Mouse (Mus musculus) ovary, postnatal 36 days (tissue): Measurements from ENCODE around the gene Gm21858.
"Not testable (repeated sequence)": the region's sequence is repeated elsewhere in the genome, so short reads cannot be mapped to it uniquely, and the experiment has no call there.

Experiments used
- DNase-seq: peaks from one replicate; pipeline ENCODE4 v3.0.0; 2022; ENCODE audit warnings: low spot score, mixed read lengths

Gene Gm21858

GRCm38 (mm10) chrY:55731456-55731855, at the start of gene Gm21858:
Gene Gm21858 (plus strand): TSS chrY:55731756.
- DNase-seq = not testable (repeated sequence)
